Mouse (Mus musculus) layer of hippocampus, adult 9-11 months (tissue): Measurements from ENCODE around the gene Cd151.

ENCODE experiments used
- DNase-seq: peaks from one replicate; pipeline ENCODE4 v3.0.0; 2022

Cd151 gene

GRCm38 (mm10) chr7:141467230-141468030, at the start of gene Cd151:
TSS of gene Cd151 (plus strand) at chr7:141467392.
- peak; percentile 72 for DNase-seq

GRCm38 (mm10) chr7:141417731-141418681, 49.2 kb upstream of the Cd151 start:
- no peak for DNase-seq

DNA sequence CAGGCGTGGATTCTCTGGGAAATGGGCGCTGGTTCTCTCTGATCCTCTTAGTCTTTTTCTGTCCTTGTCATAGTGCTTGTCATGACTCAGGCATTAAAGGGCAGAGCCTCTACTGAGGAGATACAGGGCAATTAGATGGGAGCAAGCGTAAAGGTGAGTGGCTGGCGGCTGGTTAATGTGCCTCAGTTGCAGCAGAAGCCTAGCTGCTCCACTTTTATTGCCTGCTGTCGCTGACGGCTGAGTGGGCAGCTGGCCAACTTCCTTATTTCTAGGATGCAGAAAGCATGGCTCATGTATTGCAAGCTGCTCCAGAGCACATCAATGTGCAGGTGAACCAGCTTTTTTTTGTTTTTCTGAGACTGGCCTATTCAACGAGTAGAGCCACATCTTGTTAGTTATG, 48.2 kb upstream of the Cd151 start:
- DNase-seq, result no peak

- no peak for DNase-seq
Measured at GRCm38 (mm10) chr7:141420030-141420702, 47.0 kb upstream of the Cd151 start.

GRCm38 (mm10) chr7:141423811-141424210, 43.4 kb upstream of the Cd151 start:
- no peak for DNase-seq

DNA sequence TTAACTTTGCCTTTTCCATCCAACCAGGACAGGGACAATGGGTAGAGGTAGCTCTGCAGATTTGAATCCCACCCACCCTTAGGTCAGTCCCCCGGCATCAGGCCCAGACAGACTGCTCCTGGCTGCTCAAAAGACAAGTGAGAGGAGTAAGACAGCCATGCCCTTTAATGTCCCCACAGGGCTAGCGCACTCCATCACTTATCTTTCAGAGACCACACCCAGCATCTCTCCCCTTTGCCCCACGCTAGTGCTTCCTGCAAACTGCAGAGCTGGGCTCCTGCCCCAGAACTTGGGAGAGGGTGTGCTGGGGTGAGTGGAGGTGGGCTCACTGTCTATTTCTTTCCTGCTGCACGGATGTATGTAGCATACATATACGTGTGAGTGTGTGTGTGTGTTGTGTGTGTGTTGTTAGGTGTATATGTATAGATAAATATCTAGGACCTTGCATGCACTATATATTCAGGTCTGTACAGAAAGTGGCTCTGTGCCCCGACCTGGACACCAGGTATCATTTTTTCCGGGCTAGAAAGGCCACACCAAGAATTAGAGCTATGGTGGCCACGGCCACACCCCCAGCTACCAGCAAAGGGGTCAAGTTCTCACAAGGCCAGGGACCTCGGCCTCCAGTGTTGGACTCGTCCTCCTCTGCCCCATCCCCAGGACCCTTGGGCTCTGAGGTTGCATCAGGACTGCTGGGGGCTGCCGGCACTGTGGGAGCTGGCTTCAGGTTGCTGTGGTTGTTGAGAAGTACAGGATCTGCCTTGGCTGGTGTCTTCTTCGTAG, 40.1 kb upstream of the Cd151 start:
- no peak for DNase-seq

DNA sequence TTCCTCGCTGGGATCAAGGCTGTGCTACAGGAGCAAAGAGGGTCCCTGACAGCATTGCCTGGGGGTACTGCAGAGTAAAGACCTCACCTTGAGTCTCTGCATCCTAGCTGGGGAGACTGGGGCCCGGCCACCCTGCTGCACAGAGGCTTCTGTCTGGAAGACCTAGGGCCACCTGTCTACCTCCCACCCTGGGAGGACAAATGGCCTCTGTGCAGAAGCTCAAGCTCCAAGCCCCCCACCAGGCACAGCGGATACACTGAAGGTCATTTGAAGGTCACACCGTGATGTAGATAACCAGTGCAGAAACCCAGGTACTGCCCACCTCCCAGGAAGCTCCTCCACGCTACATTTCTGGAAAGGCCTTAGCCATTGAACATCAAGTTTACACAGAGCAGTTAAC, 38.5 kb upstream of the Cd151 start:
- no peak for DNase-seq

DNA sequence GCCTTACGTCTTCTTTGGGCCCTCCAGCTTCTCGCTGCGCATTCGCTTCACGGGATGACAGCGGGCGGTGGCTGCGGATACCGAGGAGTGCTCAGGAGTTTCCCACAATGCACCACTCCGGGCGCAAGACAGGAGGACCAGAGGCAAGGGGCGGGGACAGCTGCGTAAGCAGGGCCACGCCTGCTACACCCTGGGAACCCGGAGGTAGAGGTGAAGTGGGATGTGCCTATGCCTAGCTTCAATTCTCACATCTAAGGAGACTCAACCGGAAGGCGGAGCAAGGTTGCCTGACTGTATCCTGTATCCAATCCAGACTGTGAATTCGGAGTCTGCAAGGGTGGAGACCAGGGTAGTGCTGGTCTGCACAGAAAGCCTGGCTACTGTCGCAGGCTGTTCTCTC, 37.9 kb upstream of the Cd151 start, which contains the start of gene Cend1:
Gene Cend1, minus strand, starts transcription at position 182 of the 400 bp plus-strand sequence.
- peak; percentile 94 for DNase-seq

DNA sequence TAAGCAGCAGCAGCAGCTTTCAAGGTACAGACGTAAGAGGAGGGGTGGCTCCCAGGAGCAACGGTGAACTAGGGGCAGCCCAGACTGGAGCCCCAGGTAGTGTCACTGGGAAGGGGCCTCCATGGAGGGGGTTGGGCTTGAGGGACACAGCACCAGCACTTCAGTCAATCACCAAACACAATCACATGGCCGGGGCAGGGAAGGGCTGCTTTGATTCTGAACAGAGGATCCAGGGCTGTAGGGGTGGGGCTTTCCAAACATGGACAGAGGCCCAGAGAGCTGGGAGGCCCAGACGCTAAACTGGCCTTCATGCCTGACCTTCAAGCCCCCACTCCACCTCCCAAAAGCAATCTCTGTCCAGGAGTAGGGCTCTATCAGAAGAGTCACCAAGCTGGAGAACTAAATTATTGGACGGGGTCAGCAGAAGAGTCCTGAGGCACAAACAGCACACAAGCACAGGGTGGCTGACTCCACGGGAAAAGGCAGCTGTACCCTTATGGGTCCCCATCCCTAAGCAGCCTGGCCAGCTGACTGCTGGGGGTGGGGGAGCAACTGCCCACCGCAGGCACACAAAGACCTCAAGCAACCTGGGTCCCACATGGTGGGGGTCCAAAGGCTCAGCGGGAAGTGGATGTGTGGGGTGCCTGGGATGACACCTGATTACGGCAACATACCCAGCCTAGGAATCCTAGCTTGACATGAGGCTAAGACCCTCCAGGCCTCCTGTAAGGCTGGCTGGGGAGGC, 37.2 kb upstream of the Cd151 start:
- no peak for DNase-seq

GRCm38 (mm10) chr7:141430585-141431240, 36.5 kb upstream of the Cd151 start:
- DNase-seq, result no peak

DNA sequence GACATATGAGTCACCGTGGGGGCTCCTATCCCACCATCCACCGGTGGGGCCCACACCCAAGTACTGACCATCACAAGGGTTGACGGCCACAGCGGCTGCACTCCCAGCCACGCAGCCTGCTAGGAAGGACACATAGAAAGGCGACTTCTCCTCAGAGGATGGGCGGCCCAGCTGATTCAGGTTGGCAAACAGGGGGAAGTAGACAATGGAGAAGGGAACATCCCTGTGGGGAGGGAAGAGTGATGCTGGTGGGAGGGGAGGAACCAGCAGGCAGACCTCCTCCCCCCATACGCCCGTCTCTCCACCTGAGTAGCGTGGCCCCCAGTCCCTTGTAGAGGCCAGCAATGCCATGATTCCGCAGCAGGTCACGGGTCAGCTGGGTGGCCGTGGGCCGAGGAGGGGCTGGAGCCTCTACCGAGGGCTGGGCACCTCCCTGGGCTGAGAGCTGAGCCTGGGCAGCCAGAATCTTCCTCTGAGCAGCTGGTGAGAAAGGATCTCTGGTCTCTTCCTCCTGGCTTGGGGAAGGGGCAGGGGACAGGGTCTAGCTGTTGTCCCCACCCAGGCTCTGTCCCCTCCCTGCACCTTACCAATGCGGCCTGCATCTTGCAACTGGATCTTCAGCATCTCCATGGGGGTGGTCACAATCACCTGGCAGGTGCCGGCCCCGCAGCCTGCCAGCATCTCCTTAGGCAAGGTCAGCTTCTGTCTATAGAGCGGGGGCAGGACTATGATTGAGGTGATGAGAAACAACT, 35.6 kb upstream of the Cd151 start:
- DNase-seq, result no peak

DNA sequence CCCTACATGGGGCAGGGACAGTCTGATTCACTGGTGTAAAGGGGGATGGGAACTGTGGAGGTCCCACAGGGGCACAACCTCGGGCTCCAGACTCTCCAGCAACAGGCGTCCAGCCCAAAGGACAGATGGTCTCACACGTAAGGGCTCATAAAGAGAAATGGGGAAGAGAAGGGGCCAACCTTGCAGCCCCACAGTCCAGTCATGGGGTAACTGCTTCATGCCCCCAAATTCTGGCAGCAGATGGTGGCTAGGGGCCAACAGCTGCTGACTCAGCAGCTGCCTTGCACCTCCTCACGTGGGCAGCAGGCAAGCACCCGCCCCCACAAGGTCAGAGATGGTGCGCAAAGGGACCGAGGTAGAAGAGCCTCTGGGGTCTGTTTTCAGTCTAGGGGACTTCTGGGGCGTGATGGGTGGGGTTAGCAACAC, 35.0 kb upstream of the Cd151 start:
- no peak for DNase-seq

DNA sequence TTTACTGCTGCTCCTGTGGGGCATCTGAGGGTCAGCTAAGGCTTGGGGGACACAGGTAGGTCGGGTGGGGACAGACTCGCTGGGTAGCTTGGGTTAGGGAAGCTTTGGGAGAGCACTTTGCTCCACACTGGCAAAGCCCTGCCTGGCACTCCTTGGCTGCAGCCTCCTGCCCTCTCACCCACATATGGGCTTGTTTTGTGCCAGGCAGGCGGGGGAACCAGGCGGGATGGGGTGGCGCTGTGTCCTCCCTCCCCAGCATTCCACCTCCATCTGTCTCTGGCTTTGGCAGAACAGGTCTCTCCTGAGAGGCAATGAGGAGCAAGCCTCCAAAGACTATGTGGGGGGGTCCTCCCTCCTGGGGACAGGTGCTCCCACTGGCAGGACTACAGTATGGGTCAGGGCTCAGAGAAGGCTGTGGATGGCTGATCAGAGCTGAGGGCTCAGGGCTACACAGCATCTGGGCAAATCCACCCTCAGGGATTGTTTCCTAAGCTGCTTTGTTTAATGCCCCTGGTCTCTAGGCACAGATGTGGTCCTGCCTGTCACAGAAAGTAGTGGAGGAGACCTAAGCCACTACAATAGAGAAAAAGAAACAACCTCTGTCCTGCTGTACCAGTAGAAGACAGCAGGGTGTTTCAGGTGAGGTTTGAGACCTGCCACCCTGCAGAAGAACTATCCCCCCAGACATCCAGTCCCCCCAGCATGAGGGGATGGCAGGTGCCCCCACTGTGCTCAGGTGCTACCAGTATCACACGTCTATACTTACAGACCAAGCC, 34.3 kb upstream of the Cd151 start:
- no peak for DNase-seq

GRCm38 (mm10) chr7:141433517-141434400, 33.4 kb upstream of the Cd151 start:
- DNase-seq, result no peak

- no peak for DNase-seq
Measured at GRCm38 (mm10) chr7:141434464-141434863, 32.7 kb upstream of the Cd151 start.

- DNase-seq, result no peak
Measured at GRCm38 (mm10) chr7:141435129-141435855, 31.9 kb upstream of the Cd151 start.

GRCm38 (mm10) chr7:141435856-141436522, 31.2 kb upstream of the Cd151 start:
- DNase-seq, result no peak
